Mouse (Mus musculus) MEL (cell line): Measurements from ENCODE around the gene Gigyf1.

Experiments
- CHD1 ChIP-seq: IDR thresholded peaks from 2 replicates; pipeline ENCODE4 v1.6.1; 2012; ENCODE audit warnings: low read depth, mild to moderate bottlenecking, inconsistent platforms, low read length, improper control_type of control experiment
- CTCF ChIP-seq, 3 experiments: IDR thresholded peaks in 2 of 3; conservative IDR thresholded peaks in 1 of 3; 2 replicates each; pipeline ENCODE4 v1.5.1; 2011 to 2012; ENCODE audit warnings: low read length in 3 of 3, low read depth in 2 of 3, mild to moderate bottlenecking in 2 of 3, improper control_type of control experiment in 1 of 3, inconsistent platforms in 1 of 3, mixed read lengths in 1 of 3, moderate library complexity in 1 of 3; ENCODE audit not compliant: control insufficient read depth in 1 of 3, insufficient read depth in 1 of 3, poor library complexity in 1 of 3, severe bottlenecking in 1 of 3
- ELF1 ChIP-seq: IDR thresholded peaks from 2 replicates; pipeline ENCODE4 v1.6.1; 2014; ENCODE audit warnings: low read depth, mild to moderate bottlenecking, inconsistent platforms, low read length, improper control_type of control experiment, moderate library complexity
- EP300 ChIP-seq, 2 experiments: IDR thresholded peaks; 2 replicates each; pipeline ENCODE4 v1.6.1; 2011; ENCODE audit warnings: improper control_type of control experiment in 2 of 2, low read length in 2 of 2, low read depth in 1 of 2, mild to moderate bottlenecking in 1 of 2
- HCFC1 ChIP-seq: IDR thresholded peaks from 2 replicates; pipeline ENCODE4 v1.6.1; 2012; ENCODE audit warnings: low read depth, mild to moderate bottlenecking, inconsistent platforms, low read length, improper control_type of control experiment, moderate library complexity
- MAX ChIP-seq: IDR thresholded peaks from 2 replicates; pipeline ENCODE4 v1.6.1; 2011; ENCODE audit warnings: low read length, improper control_type of control experiment
- MEF2A ChIP-seq: IDR thresholded peaks from 2 replicates; pipeline ENCODE4 v1.6.1; 2014; ENCODE audit warnings: low read depth, mild to moderate bottlenecking, inconsistent platforms, low read length, improper control_type of control experiment; ENCODE audit not compliant: poor library complexity, insufficient replicate concordance, severe bottlenecking; ENCODE audit errors: extremely low read depth
- MXI1 ChIP-seq: IDR thresholded peaks from 2 replicates; pipeline ENCODE4 v1.6.1; 2011; ENCODE audit warnings: mild to moderate bottlenecking, low read depth, low read length, improper control_type of control experiment
- NRF1 ChIP-seq: IDR thresholded peaks from 2 replicates; pipeline ENCODE4 v1.6.1; 2014; ENCODE audit warnings: low read depth, mild to moderate bottlenecking, inconsistent platforms, low read length, improper control_type of control experiment, moderate library complexity; ENCODE audit not compliant: poor library complexity, insufficient read depth, severe bottlenecking
- POLR2A ChIP-seq, 2 experiments: IDR thresholded peaks; 2 replicates each; pipeline ENCODE4 v1.6.1; 2011 to 2012; ENCODE audit warnings: low read length in 2 of 2, mild to moderate bottlenecking in 2 of 2, control low read depth in 1 of 2, improper control_type of control experiment in 1 of 2, low read depth in 1 of 2, moderate library complexity in 1 of 2; ENCODE audit not compliant: control insufficient read depth in 1 of 2, insufficient read depth in 1 of 2, poor library complexity in 1 of 2
- RCOR1 ChIP-seq: IDR thresholded peaks from 2 replicates; pipeline ENCODE4 v1.6.1; 2012; ENCODE audit warnings: low read depth, mild to moderate bottlenecking, inconsistent platforms, low read length, improper control_type of control experiment
- TCF12 ChIP-seq: IDR thresholded peaks from 2 replicates; pipeline ENCODE4 v1.6.1; 2014; ENCODE audit warnings: low read depth, mild to moderate bottlenecking, inconsistent platforms, low read length, improper control_type of control experiment, moderate library complexity
- UBTF ChIP-seq: IDR thresholded peaks from 2 replicates; pipeline ENCODE4 v1.6.1; 2012; ENCODE audit warnings: low read depth, mild to moderate bottlenecking, inconsistent platforms, low read length, improper control_type of control experiment, moderate library complexity, borderline replicate concordance; ENCODE audit not compliant: insufficient read depth
- USF2 ChIP-seq, 2 experiments: IDR thresholded peaks; 2 replicates each; pipeline ENCODE4 v1.6.1; 2011 to 2012; ENCODE audit warnings: improper control_type of control experiment in 2 of 2, low read length in 2 of 2, borderline replicate concordance in 1 of 2, inconsistent platforms in 1 of 2, low read depth in 1 of 2, mild to moderate bottlenecking in 1 of 2; ENCODE audit not compliant: insufficient read depth in 1 of 2

DNA sequence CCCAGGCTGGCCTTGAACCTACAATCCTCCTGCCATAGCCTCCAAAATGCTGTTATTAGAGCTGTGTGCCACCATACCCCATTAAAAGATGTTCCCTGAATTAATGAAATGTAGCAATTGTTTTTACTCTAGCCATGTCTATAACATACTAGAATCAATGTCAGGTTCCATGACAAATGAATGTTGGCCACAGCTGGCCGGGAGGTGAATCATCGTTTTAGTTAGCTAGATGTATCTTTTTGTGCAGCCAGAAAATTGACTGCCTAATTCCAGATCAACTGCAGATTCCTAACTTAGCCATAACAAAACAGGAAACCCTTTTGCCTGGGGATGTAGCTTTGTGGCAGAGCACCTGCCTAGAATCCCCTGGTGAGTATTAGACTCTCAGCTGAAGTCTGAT is 31.5 kb downstream of the Gigyf1 start:
- TF ChIP-seq CTCF (IDR thresholded peaks at IDR 0.05 in 2 of 3, conservative IDR thresholded peaks at IDR 0.05 in 1 of 3; ENCODE audit: control insufficient read depth in 1 of 3, insufficient read depth in 1 of 3, low read depth in 2 of 3, low read length in 3 of 3, poor library complexity in 1 of 3, severe bottlenecking in 1 of 3) (no peak), USF2 (IDR thresholded peaks at IDR 0.05; ENCODE audit: borderline replicate concordance in 1 of 2, insufficient read depth in 1 of 2, low read depth in 1 of 2, low read length in 2 of 2) (no peak), POLR2A (IDR thresholded peaks at IDR 0.05; ENCODE audit: control insufficient read depth in 1 of 2, insufficient read depth in 1 of 2, low read depth in 1 of 2, low read length in 2 of 2, poor library complexity in 1 of 2) (no peak), UBTF (no peak), RCOR1 (no peak), MAX (no peak), HCFC1 (no peak), ELF1 (no peak), MXI1 (no peak), CHD1 (no peak), EP300 (IDR thresholded peaks at IDR 0.05; ENCODE audit: low read depth in 1 of 2, low read length in 2 of 2) (no peak), NRF1 (no peak), MEF2A (no peak), TCF12 (no peak)
